Mouse (Mus musculus) MEL (cell line): ENCODE data around the gene Rpl41. TPM values are rescaled to one million over a fixed set of nuclear protein-coding genes. Genes with fewer than 3 reads are reported as not detected.

Source experiments
- DNase-seq: peaks from one replicate; pipeline ENCODE4 v3.0.0; 2011; ENCODE audit warnings: low read depth, low spot score
- H3K27ac ChIP-seq: 2 replicates; pipeline ENCODE4 v1.5.1; 2012; ENCODE audit warnings: low read depth, mild to moderate bottlenecking, control low read depth, low read length, moderate library complexity; ENCODE audit not compliant: control insufficient read depth
- H3K27me3 ChIP-seq, 2 experiments: fragments of 150-350 bp in 1 of 2; sonication (generic) in 1 of 2; 2 replicates each; pipeline ENCODE4 v1.6.1; 2012; ENCODE audit warnings: low read length in 2 of 2, mild to moderate bottlenecking in 2 of 2, improper control_type of control experiment in 1 of 2, moderate library complexity in 1 of 2; ENCODE audit not compliant: insufficient read depth in 2 of 2, control insufficient read depth in 1 of 2
- H3K36me3 ChIP-seq, 2 experiments: 2 replicates each; pipeline ENCODE4 v1.6.1; 2012 to 2014; ENCODE audit warnings: low read length in 2 of 2, improper control_type of control experiment in 1 of 2, inconsistent platforms in 1 of 2, mild to moderate bottlenecking in 1 of 2; ENCODE audit not compliant: insufficient read depth in 2 of 2, control insufficient read depth in 1 of 2
- H3K4me1 ChIP-seq, 2 experiments: fragments of 150-350 bp in 1 of 2; sonication (generic) in 1 of 2; 2 replicates each; pipeline ENCODE4 v1.6.1; 2012; ENCODE audit warnings: low read length in 2 of 2, improper control_type of control experiment in 1 of 2, mild to moderate bottlenecking in 1 of 2; ENCODE audit not compliant: insufficient read depth in 2 of 2, control insufficient read depth in 1 of 2
- H3K4me3 ChIP-seq, 2 experiments: fragments of 150-350 bp in 1 of 2; sonication (generic) in 1 of 2; 2 replicates each; pipeline ENCODE4 v1.5.1; 2012; ENCODE audit warnings: low read depth in 2 of 2, low read length in 2 of 2, mild to moderate bottlenecking in 2 of 2, moderate library complexity in 2 of 2, control low read depth in 1 of 2, improper control_type of control experiment in 1 of 2; ENCODE audit not compliant: control insufficient read depth in 1 of 2, insufficient read depth in 1 of 2
- H3K79me2 ChIP-seq: 2 replicates; pipeline ENCODE4 v1.6.1; 2012; ENCODE audit warnings: mild to moderate bottlenecking, low read length, moderate library complexity; ENCODE audit not compliant: control insufficient read depth, poor library complexity, insufficient read depth
- H3K9ac ChIP-seq: 2 replicates; pipeline ENCODE4 v1.6.1; 2012; ENCODE audit warnings: low read depth, mild to moderate bottlenecking, control low read depth, low read length, moderate library complexity; ENCODE audit not compliant: control insufficient read depth, poor library complexity, severe bottlenecking
- H3K9me3 ChIP-seq: fragments of 150-350 bp; sonication (generic); replicated peaks from 2 replicates; pipeline ENCODE4 v1.6.1; 2012; ENCODE audit warnings: mild to moderate bottlenecking, low read length, improper control_type of control experiment, moderate library complexity; ENCODE audit not compliant: insufficient read depth
- BHLHE40 ChIP-seq: IDR thresholded peaks from 2 replicates; pipeline ENCODE4 v1.6.1; 2012; ENCODE audit warnings: low read depth, mild to moderate bottlenecking, inconsistent platforms, low read length, improper control_type of control experiment, borderline replicate concordance
- CHD1 ChIP-seq: IDR thresholded peaks from 2 replicates; pipeline ENCODE4 v1.6.1; 2012; ENCODE audit warnings: low read depth, mild to moderate bottlenecking, inconsistent platforms, low read length, improper control_type of control experiment
- CHD2 ChIP-seq: IDR thresholded peaks from 2 replicates; pipeline ENCODE4 v1.6.1; 2011; ENCODE audit warnings: low read length, improper control_type of control experiment
- CTCF ChIP-seq, 3 experiments: IDR thresholded peaks in 2 of 3; conservative IDR thresholded peaks in 1 of 3; 2 replicates each; pipeline ENCODE4 v1.5.1; 2011 to 2012; ENCODE audit warnings: low read length in 3 of 3, low read depth in 2 of 3, mild to moderate bottlenecking in 2 of 3, improper control_type of control experiment in 1 of 3, inconsistent platforms in 1 of 3, mixed read lengths in 1 of 3, moderate library complexity in 1 of 3; ENCODE audit not compliant: control insufficient read depth in 1 of 3, insufficient read depth in 1 of 3, poor library complexity in 1 of 3, severe bottlenecking in 1 of 3
- ETS1 ChIP-seq: IDR thresholded peaks from 2 replicates; pipeline ENCODE4 v1.6.1; 2012; ENCODE audit warnings: low read depth, mild to moderate bottlenecking, inconsistent platforms, low read length, improper control_type of control experiment, moderate library complexity
- GABPA ChIP-seq: IDR thresholded peaks from 2 replicates; pipeline ENCODE4 v1.6.1; 2012; ENCODE audit warnings: low read depth, mild to moderate bottlenecking, inconsistent platforms, low read length, improper control_type of control experiment, moderate library complexity
- HCFC1 ChIP-seq: IDR thresholded peaks from 2 replicates; pipeline ENCODE4 v1.6.1; 2012; ENCODE audit warnings: low read depth, mild to moderate bottlenecking, inconsistent platforms, low read length, improper control_type of control experiment, moderate library complexity
- MAFK ChIP-seq: IDR thresholded peaks from 2 replicates; pipeline ENCODE4 v1.6.1; 2011; ENCODE audit warnings: low read depth, mild to moderate bottlenecking, low read length, improper control_type of control experiment, borderline replicate concordance
- MAX ChIP-seq: IDR thresholded peaks from 2 replicates; pipeline ENCODE4 v1.6.1; 2011; ENCODE audit warnings: low read length, improper control_type of control experiment
- MYB ChIP-seq: IDR thresholded peaks from 2 replicates; pipeline ENCODE4 v1.6.1; 2011; ENCODE audit warnings: mild to moderate bottlenecking, low read depth, low read length, improper control_type of control experiment
- MYC ChIP-seq: IDR thresholded peaks from 2 replicates; pipeline ENCODE4 v1.6.1; 2011; ENCODE audit warnings: low read depth, mild to moderate bottlenecking, low read length, improper control_type of control experiment, moderate library complexity
- POLR2A ChIP-seq, 2 experiments: IDR thresholded peaks; 2 replicates each; pipeline ENCODE4 v1.6.1; 2011 to 2012; ENCODE audit warnings: low read length in 2 of 2, mild to moderate bottlenecking in 2 of 2, control low read depth in 1 of 2, improper control_type of control experiment in 1 of 2, low read depth in 1 of 2, moderate library complexity in 1 of 2; ENCODE audit not compliant: control insufficient read depth in 1 of 2, insufficient read depth in 1 of 2, poor library complexity in 1 of 2
- POLR2AphosphoS2 ChIP-seq: IDR thresholded peaks from 2 replicates; pipeline ENCODE4 v1.6.1; 2011; ENCODE audit warnings: low read length, improper control_type of control experiment
- RAD21 ChIP-seq: IDR thresholded peaks from 2 replicates; pipeline ENCODE4 v1.6.1; 2011; ENCODE audit warnings: mild to moderate bottlenecking, low read depth, low read length, improper control_type of control experiment
- SIN3A ChIP-seq: IDR thresholded peaks from 2 replicates; pipeline ENCODE4 v1.6.1; 2012; ENCODE audit warnings: low read length, improper control_type of control experiment, inconsistent platforms
- SMC3 ChIP-seq: IDR thresholded peaks from 2 replicates; pipeline ENCODE4 v1.6.1; 2011; ENCODE audit warnings: low read depth, low read length, improper control_type of control experiment
- TAL1 ChIP-seq: IDR thresholded peaks from 2 replicates; pipeline ENCODE4 v1.6.1; 2012; ENCODE audit warnings: mild to moderate bottlenecking, inconsistent platforms, low read length, moderate library complexity, mixed read lengths
- UBTF ChIP-seq: IDR thresholded peaks from 2 replicates; pipeline ENCODE4 v1.6.1; 2012; ENCODE audit warnings: low read depth, mild to moderate bottlenecking, inconsistent platforms, low read length, improper control_type of control experiment, moderate library complexity, borderline replicate concordance; ENCODE audit not compliant: insufficient read depth
- USF1 ChIP-seq: IDR thresholded peaks from 2 replicates; pipeline ENCODE4 v1.6.1; 2014; ENCODE audit warnings: low read depth, mild to moderate bottlenecking, inconsistent platforms, low read length, improper control_type of control experiment, moderate library complexity
- ZKSCAN1 ChIP-seq: IDR thresholded peaks from 2 replicates; pipeline ENCODE4 v1.6.1; 2012; ENCODE audit warnings: low read depth, mild to moderate bottlenecking, inconsistent platforms, low read length, improper control_type of control experiment, moderate library complexity
- ZMIZ1 ChIP-seq: IDR thresholded peaks from 2 replicates; pipeline ENCODE4 v1.6.1; 2012; ENCODE audit warnings: low read depth, mild to moderate bottlenecking, inconsistent platforms, low read length, improper control_type of control experiment, moderate library complexity
- polyA plus RNA-seq, 2 experiments: library from polyadenylated mRNA; stranded (reverse) in 1 of 2; unstranded in 1 of 2; fragments of >175 nt in 1 of 2; fragments of >200 nt in 1 of 2; gene quantifications; 2 replicates each; pipeline versions ENCODE4 v1.2.1 to v1.2.4; 2012; ENCODE audit warnings: low replicate concordance in 2 of 2, low read depth in 1 of 2; ENCODE audit not compliant: insufficient read length in 2 of 2, insufficient read depth in 1 of 2, missing spikeins in 1 of 2
- total RNA-seq: library from RNA; depleted of rRNA; stranded (reverse); fragments of 300-350 nt; gene quantifications from 2 replicates; pipeline ENCODE4 v1.2.3, GENCODE M21; 2012

Rpl41 gene
- total and polyA plus RNA-seq, 3 experiments = 274 to 10,905 (median 6,931) TPM

DNA sequence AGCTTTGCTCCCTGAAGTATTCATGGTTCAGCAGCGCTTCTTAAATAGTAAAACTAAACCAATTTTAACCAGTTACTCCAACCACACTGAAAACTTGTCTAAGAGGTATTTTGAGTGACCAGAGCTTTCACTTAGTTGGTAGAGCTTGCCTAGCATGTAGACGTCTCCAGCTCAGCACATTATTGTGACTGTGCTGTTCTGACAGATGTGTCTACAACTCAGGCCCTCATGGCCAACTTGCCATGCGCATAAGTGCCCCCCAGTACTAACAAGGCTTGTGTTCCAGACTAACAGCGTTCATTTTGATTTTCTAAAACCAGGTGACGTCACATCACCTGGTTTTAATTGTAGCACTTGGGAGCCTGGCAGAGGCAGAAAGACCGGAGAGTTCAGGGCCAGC is 7.9 kb upstream of the Rpl41 start:
- H3K9me3 ChIP-seq = no peaks in the 10 kb centered on the region
- peaks cover 2% of the 10 kb centered on the region; the same call in 1 of the 2 replicates for H3K79me2 ChIP-seq
- TF ChIP-seq MAFK = no peak
- no peak for TF ChIP-seq RAD21
- TF ChIP-seq USF1 = no peak
- TF ChIP-seq POLR2AphosphoS2 = 0 out of 2 replicates have a peak, but pooled peaks have one; percentile 39
- TF ChIP-seq CHD2 = 0 out of 2 replicates have a peak, but pooled peaks have one; percentile 9
- TF ChIP-seq POLR2A (IDR thresholded peaks at IDR 0.05; ENCODE audit: control insufficient read depth in 1 of 2, insufficient read depth in 1 of 2, low read depth in 1 of 2, low read length in 2 of 2, poor library complexity in 1 of 2) = peak in 1 of 2 experiments; percentile 15; a peak in 1 of 4 replicates
- no peak for TF ChIP-seq UBTF
- TF ChIP-seq ZMIZ1 = no peak
- TF ChIP-seq, all 39 proteins: peak for 3
- peak; percentile 44 for DNase-seq
- H3K27me3 ChIP-seq = no peaks in the 10 kb centered on the region
- no peaks in the 10 kb centered on the region for H3K4me1 ChIP-seq
- no peak overlapping the region for H3K9ac ChIP-seq
- H3K4me3 ChIP-seq = no peak overlapping the region
- peaks cover 0 to 17% of the 10 kb centered on the region in 2 experiments; a peak in 2 of 4 replicates for H3K36me3 ChIP-seq
- H3K27ac ChIP-seq = no peak overlapping the region

DNA sequence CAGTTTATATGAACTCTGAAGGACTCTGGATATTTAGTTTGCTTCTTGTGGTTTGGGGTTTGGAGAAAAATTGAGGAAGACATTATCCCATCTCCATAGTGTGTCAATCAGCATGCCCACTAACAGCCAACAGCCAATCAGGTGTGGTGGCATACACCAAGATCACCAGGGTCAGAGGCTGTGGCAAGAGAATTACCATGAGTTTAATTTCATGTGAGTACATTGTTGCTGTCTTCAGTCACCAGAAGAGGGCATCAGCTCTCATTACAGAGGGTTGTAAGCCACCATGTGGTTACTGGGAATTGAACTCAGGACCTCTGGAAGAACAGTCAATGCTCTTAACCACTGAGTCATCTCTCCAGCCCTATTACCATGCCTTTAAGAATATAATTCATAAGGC is 7.2 kb upstream of the Rpl41 start:
- H3K79me2 ChIP-seq = no peaks in the 10 kb centered on the region
- no peaks in the 10 kb centered on the region for H3K4me1 ChIP-seq
- H3K4me3 ChIP-seq = no peak overlapping the region
- H3K27ac ChIP-seq = no peak overlapping the region
- peaks cover 0 to 15% of the 10 kb centered on the region in 2 experiments; a peak in 2 of 4 replicates for H3K36me3 ChIP-seq
- no peak overlapping the region for H3K9ac ChIP-seq
- DNase-seq = peak; percentile 73
- no peaks in the 10 kb centered on the region for H3K27me3 ChIP-seq
- no peak for TF ChIP-seq BHLHE40
- no peak for TF ChIP-seq CHD1
- TF ChIP-seq ETS1 = 0 out of 2 replicates have a peak, but pooled peaks have one; percentile 7
- TF ChIP-seq MYC = peak; percentile 86
- TF ChIP-seq HCFC1 = 0 out of 2 replicates have a peak, but pooled peaks have one; percentile 28
- no peak for TF ChIP-seq TAL1
- no peak for TF ChIP-seq MYB
- peak; percentile 20; the same call in 1 of the 2 replicates for TF ChIP-seq SIN3A
- peak; percentile 27 to 57 (median 37); a peak in 5 of 6 replicates for TF ChIP-seq CTCF (IDR thresholded peaks at IDR 0.05 in 2 of 3, conservative IDR thresholded peaks at IDR 0.05 in 1 of 3; ENCODE audit: control insufficient read depth in 1 of 3, insufficient read depth in 1 of 3, low read depth in 2 of 3, low read length in 3 of 3, poor library complexity in 1 of 3, severe bottlenecking in 1 of 3)
- no peak for TF ChIP-seq ZKSCAN1
- TF ChIP-seq RAD21 = peak; percentile 18
- no peak for TF ChIP-seq GABPA
- TF ChIP-seq POLR2A (IDR thresholded peaks at IDR 0.05; ENCODE audit: control insufficient read depth in 1 of 2, insufficient read depth in 1 of 2, low read depth in 1 of 2, low read length in 2 of 2, poor library complexity in 1 of 2) = no peak
- no peak for TF ChIP-seq MAX
- no peak for TF ChIP-seq UBTF
- TF ChIP-seq SMC3 = peak; percentile 59
- H3K9me3 ChIP-seq = no peaks in the 10 kb centered on the region
